Mouse (Mus musculus) hindbrain, embryonic 16.5 days (tissue): ENCODE data around the gene Zbp1. TPM values are rescaled to one million over a fixed set of nuclear protein-coding genes. Genes with fewer than 3 reads are reported as not detected.

Experiments used
- ATAC-seq: fragments of 200-750 bp; cut with Nextera tagmentation; 2 replicates; pipeline ENCODE4 v1.8.0; 2017; ENCODE audit warnings: moderate TSS enrichment, moderate library complexity
- H3K27ac ChIP-seq: fragments of 300-500 bp; sonication (generic); 2 replicates; pipeline ENCODE4 v1.5.1; 2014; ENCODE audit warnings: low read depth, mild to moderate bottlenecking, control low read depth, low read length, moderate library complexity
- H3K27me3 ChIP-seq: fragments of 300-500 bp; sonication (generic); replicated peaks from 2 replicates; pipeline ENCODE4 v1.6.1; 2014; ENCODE audit warnings: low read length; ENCODE audit not compliant: control insufficient read depth, insufficient read depth
- H3K36me3 ChIP-seq: fragments of 300-500 bp; sonication (generic); 2 replicates; pipeline ENCODE4 v1.6.1; 2014; ENCODE audit warnings: mild to moderate bottlenecking, low read length, moderate library complexity, mixed read lengths; ENCODE audit not compliant: control insufficient read depth, insufficient read depth
- H3K4me1 ChIP-seq: fragments of 300-500 bp; sonication (generic); 2 replicates; pipeline ENCODE4 v1.6.1; 2014; ENCODE audit warnings: low read depth, low read length; ENCODE audit not compliant: control insufficient read depth, insufficient read depth
- H3K4me2 ChIP-seq: fragments of 300-500 bp; sonication (generic); 2 replicates; pipeline ENCODE4 v1.6.1; 2014; ENCODE audit warnings: mild to moderate bottlenecking, low read length, control low read depth, moderate library complexity
- H3K4me3 ChIP-seq: fragments of 300-500 bp; sonication (generic); 2 replicates; pipeline ENCODE4 v1.5.1; 2014; ENCODE audit warnings: mild to moderate bottlenecking, low read length, control low read depth, moderate library complexity
- H3K9ac ChIP-seq: fragments of 300-500 bp; sonication (generic); 2 replicates; pipeline ENCODE4 v1.6.1; 2014; ENCODE audit warnings: low read depth, mild to moderate bottlenecking, control low read depth, low read length, moderate library complexity
- H3K9me3 ChIP-seq: fragments of 300-500 bp; sonication (generic); 2 replicates; pipeline ENCODE4 v1.6.1; 2014; ENCODE audit warnings: mild to moderate bottlenecking, low read length, moderate library complexity; ENCODE audit not compliant: control insufficient read depth
- WGBS: fragments of 180-500 bp; shearing (Covaris S2); extraction: QIAGEN DNeasy Blood & Tissue Kit; methylation state at CpG from one replicate; pipeline ENCODE4 v1.1.7; 2014; 5-methylcytosine and 5-hydroxymethylcytosine counted together
- polyA plus RNA-seq: library from polyadenylated mRNA; unstranded; fragments of >200 nt; fragmentation: Nextera tagmentation; extraction: Ambion mirVana; gene quantifications from 2 replicates; pipeline ENCODE4 v1.2.1, GENCODE M21; 2015

Zbp1 gene
- polyA plus RNA-seq, 1 experiment from 2014 or later, result not detected

DNA sequence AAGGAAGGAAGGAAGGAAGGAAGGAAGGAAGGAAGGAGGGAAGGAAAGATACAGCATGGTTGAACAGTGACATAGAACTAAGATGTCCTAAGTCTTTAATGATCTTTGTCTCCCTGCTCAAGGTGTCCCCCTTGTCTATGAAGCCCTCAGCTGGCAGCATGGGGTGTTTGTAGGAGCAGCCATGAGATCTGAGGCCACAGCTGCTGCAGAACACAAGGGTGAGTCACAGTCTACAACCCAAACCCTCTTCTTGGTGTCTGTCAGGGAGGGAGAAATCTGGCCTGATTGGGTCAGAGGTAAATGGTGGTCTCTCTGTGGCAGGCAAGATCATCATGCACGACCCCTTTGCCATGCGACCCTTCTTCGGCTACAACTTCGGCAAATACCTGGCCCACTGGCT is 60.9 kb downstream of the Zbp1 start:
- H3K27ac ChIP-seq, result no peak overlapping the region
- no peaks in the 10 kb centered on the region for H3K27me3 ChIP-seq
- H3K9ac ChIP-seq, result no peak overlapping the region
- no peaks in the 10 kb centered on the region for H3K9me3 ChIP-seq
- H3K4me2 ChIP-seq, result no peak overlapping the region
- ATAC-seq, result no peak
- no peak overlapping the region for H3K4me3 ChIP-seq
- 97% methylated on average over 4 of the region's 4 CpGs for WGBS
- no peaks in the 10 kb centered on the region for H3K36me3 ChIP-seq
- H3K4me1 ChIP-seq, result peaks cover 3% of the 10 kb centered on the region; the same call in 1 of the 2 replicates

DNA sequence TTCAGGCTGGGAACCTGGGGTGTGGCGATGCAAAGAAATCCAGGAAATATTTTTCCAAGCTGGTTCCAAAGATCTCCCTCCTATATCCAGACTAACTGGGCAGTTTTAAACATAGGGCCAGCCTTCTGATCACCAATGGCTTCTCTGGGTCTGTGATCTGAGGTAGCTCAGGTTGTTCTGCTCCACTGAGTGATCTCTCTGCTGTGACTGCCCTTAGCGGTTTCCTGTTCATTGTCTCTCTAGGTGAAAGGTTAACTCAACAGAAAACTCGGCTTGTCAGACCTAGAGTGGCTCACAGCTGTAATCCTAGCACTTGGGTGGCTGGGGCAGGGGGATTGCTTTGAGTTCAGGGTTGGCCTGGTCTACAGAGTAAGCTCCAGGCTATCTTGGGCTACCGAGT is 61.3 kb downstream of the Zbp1 start:
- H3K4me3 ChIP-seq, result no peak overlapping the region
- WGBS, result 67% methylated on average over 4 of the region's 4 CpGs
- ATAC-seq, result no peak

DNA sequence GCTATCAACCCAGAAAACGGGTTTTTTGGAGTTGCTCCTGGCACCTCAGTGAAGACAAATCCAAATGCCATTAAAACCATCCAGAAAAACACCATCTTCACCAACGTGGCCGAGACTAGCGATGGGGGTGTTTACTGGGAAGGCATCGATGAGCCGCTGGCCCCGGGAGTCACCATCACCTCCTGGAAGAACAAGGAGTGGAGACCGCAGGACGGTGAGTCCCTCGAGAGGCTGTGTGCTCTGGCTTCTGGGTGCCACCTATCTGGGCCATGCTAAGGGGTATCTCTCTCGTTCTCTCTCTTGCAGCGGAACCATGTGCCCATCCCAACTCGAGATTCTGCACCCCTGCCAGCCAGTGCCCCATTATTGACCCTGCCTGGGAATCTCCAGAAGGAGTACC is 61.8 kb downstream of the Zbp1 start:
- Histone ChIP-seq H3K36me3 (no peaks in the 10 kb centered on the region), H3K27ac (no peak overlapping the region), H3K4me2 (no peak overlapping the region), H3K9me3 (no peaks in the 10 kb centered on the region), H3K27me3 (no peaks in the 10 kb centered on the region), H3K9ac (no peak overlapping the region), H3K4me3 (no peak overlapping the region), H3K4me1 (peaks cover 3% of the 10 kb centered on the region; the same call in 1 of the 2 replicates)
- no peak for ATAC-seq
- 87% methylated on average over 13 of the region's 13 CpGs for WGBS

More for the DNA sequence above, 61.3 kb downstream of the Zbp1 start:
- no peaks in the 10 kb centered on the region for H3K27me3 ChIP-seq
- no peaks in the 10 kb centered on the region for H3K36me3 ChIP-seq
- no peak overlapping the region for H3K9ac ChIP-seq
- H3K27ac ChIP-seq, result no peak overlapping the region
- H3K9me3 ChIP-seq, result no peaks in the 10 kb centered on the region
- no peak overlapping the region for H3K4me2 ChIP-seq
- peaks cover 3% of the 10 kb centered on the region; the same call in 1 of the 2 replicates for H3K4me1 ChIP-seq

Other genes with a start within 250 kb of the Zbp1 start
- gene Spo11, start 241.2 kb downstream of the Zbp1 start, polyA plus RNA-seq, result 1.2 and 1.8 TPM in 2 replicates
- 106 and 116 TPM in 2 replicates for gene Rae1, start 218.8 kb downstream of the Zbp1 start, polyA plus RNA-seq
- gene Rbm38, start 198.4 kb downstream of the Zbp1 start, polyA plus RNA-seq, result 10.0 and 15.4 TPM in 2 replicates
- 0.08 TPM in 1 of 2 replicates, not detected in the other for gene Ctcfl, start 99.4 kb downstream of the Zbp1 start, polyA plus RNA-seq
- not detected in 2 replicates for gene Pck1, start 65.9 kb downstream of the Zbp1 start, polyA plus RNA-seq
- gene Pmepa1, start 57.6 kb upstream of the Zbp1 start, polyA plus RNA-seq, result 3.2 and 3.9 TPM in 2 replicates